Mouse (Mus musculus) bone marrow macrophage, adult 2 months (primary cell): ENCODE measurements around the gene Cetn4. TPM values are rescaled to one million over a fixed set of nuclear protein-coding genes. Genes with fewer than 3 reads are reported as not detected.
A peak's percentile ranks its signal among the peaks of the same experiment; 100 is the strongest.

Experiments used
- H3K27ac ChIP-seq: 2 replicates; pipeline ENCODE4 v1.5.1; 2012; ENCODE audit warnings: low read depth, low read length; ENCODE audit not compliant: insufficient read depth
- H3K4me1 ChIP-seq: 2 replicates; pipeline ENCODE4 v1.6.1; 2012; ENCODE audit warnings: low read length; ENCODE audit not compliant: control insufficient read depth, insufficient read depth
- H3K4me3 ChIP-seq: 2 replicates; pipeline ENCODE4 v1.5.1; 2012; ENCODE audit warnings: mild to moderate bottlenecking, low read length, moderate library complexity; ENCODE audit not compliant: insufficient read depth
- CTCF ChIP-seq: IDR thresholded peaks from 2 replicates; pipeline ENCODE4 v1.5.1; 2012; ENCODE audit warnings: low read depth, mild to moderate bottlenecking, low read length, moderate library complexity
- POLR2A ChIP-seq: IDR thresholded peaks from 2 replicates; pipeline ENCODE4 v1.6.1; 2012; ENCODE audit warnings: mild to moderate bottlenecking, low read depth, low read length, borderline replicate concordance
- polyA plus RNA-seq: library from polyadenylated mRNA; stranded (reverse); fragments of >200 nt; gene quantifications from 2 replicates; pipeline ENCODE4 v1.2.4, GENCODE M21; 2012; ENCODE audit not compliant: missing spikeins, insufficient read depth, insufficient read length

Cetn4 gene
- polyA plus RNA-seq, 1 experiment, result 4.4 TPM

GRCm38 (mm10) chr3:37334053-37334452 is 21.5 kb upstream of the Cetn4 start:
- H3K4me1 ChIP-seq, result peaks cover 27% of the 10 kb centered on the region
- no peak overlapping the region for H3K4me3 ChIP-seq
- H3K27ac ChIP-seq, result no peak overlapping the region
- TF ChIP-seq CTCF (no peak), POLR2A (no peak)

GRCm38 (mm10) chr3:37331999-37332449 is 19.5 kb upstream of the Cetn4 start:
- Histone ChIP-seq H3K27ac (0 out of 2 replicates have a peak overlapping the region, but pooled peaks have one; percentile 1), H3K4me1 (peaks cover 35% of the 10 kb centered on the region), H3K4me3 (no peak overlapping the region)
- TF ChIP-seq CTCF, result no peak
- no peak for TF ChIP-seq POLR2A

- H3K4me3 ChIP-seq, result no peak overlapping the region
- H3K4me1 ChIP-seq, result peaks cover 35% of the 10 kb centered on the region
- H3K27ac ChIP-seq, result no peak overlapping the region
- TF ChIP-seq CTCF, result no peak
- TF ChIP-seq POLR2A, result no peak
Observed at GRCm38 (mm10) chr3:37329963-37330362, 17.5 kb upstream of the Cetn4 start.

- no peak overlapping the region for H3K4me3 ChIP-seq
- TF ChIP-seq CTCF (no peak), POLR2A (no peak)
- no peak overlapping the region for H3K27ac ChIP-seq
- H3K4me1 ChIP-seq, result peaks cover 35% of the 10 kb centered on the region
Observed at GRCm38 (mm10) chr3:37328489-37328888, 16.0 kb upstream of the Cetn4 start.

GRCm38 (mm10) chr3:37326627-37327026 is 14.1 kb upstream of the Cetn4 start:
- TF ChIP-seq CTCF (no peak), POLR2A (no peak)
- Histone ChIP-seq H3K4me1 (peaks cover 26% of the 10 kb centered on the region), H3K27ac (no peak overlapping the region), H3K4me3 (no peak overlapping the region)

GRCm38 (mm10) chr3:37325317-37326112 is 13.0 kb upstream of the Cetn4 start:
- Histone ChIP-seq H3K27ac (no peak overlapping the region), H3K4me1 (peaks cover 15% of the 10 kb centered on the region), H3K4me3 (no peak overlapping the region)
- TF ChIP-seq CTCF, result no peak
- no peak for TF ChIP-seq POLR2A

GRCm38 (mm10) chr3:37324310-37324709 is 11.8 kb upstream of the Cetn4 start:
- Histone ChIP-seq H3K4me3 (no peak overlapping the region), H3K27ac (no peak overlapping the region), H3K4me1 (peaks cover 8% of the 10 kb centered on the region)
- no peak for TF ChIP-seq POLR2A
- peak; percentile 32; the same call in 1 of the 2 replicates for TF ChIP-seq CTCF

- TF ChIP-seq POLR2A (no peak), CTCF (no peak)
- H3K4me1 ChIP-seq, result peaks cover 13% of the 10 kb centered on the region
- H3K4me3 ChIP-seq, result no peak overlapping the region
- H3K27ac ChIP-seq, result no peak overlapping the region
Observed at GRCm38 (mm10) chr3:37316233-37316632, 3.7 kb upstream of the Cetn4 start.

- Histone ChIP-seq H3K4me1 (peaks cover 13% of the 10 kb centered on the region), H3K27ac (peak overlapping the region; percentile 10), H3K4me3 (peak overlapping the region; percentile 21; the same call in 1 of the 2 replicates)
- TF ChIP-seq CTCF (no peak), POLR2A (no peak)
Observed at GRCm38 (mm10) chr3:37313371-37313770, 863 bp upstream of the Cetn4 start.

- Histone ChIP-seq H3K4me3 (peak overlapping the region; percentile 82), H3K27ac (no peak overlapping the region), H3K4me1 (peaks cover 13% of the 10 kb centered on the region)
- no peak for TF ChIP-seq CTCF
- TF ChIP-seq POLR2A, result no peak
Observed at GRCm38 (mm10) chr3:37311897-37312369, 575 bp downstream of the Cetn4 start.
